Mouse (Mus musculus) 3T3-L1 (cell line): ENCODE results near the gene Otud3.
A peak's percentile ranks its signal among the peaks of the same experiment; 100 is the strongest.
"Not testable (repeated sequence)": the region's sequence is repeated elsewhere in the genome, so short reads cannot be mapped to it uniquely, and the experiment has no call there.

ENCODE experiments used
- DNase-seq: peaks from one replicate; pipeline ENCODE4 v3.0.0-alpha.2; 2015; ENCODE audit warnings: low read depth, low spot score

Gene Otud3

DNA sequence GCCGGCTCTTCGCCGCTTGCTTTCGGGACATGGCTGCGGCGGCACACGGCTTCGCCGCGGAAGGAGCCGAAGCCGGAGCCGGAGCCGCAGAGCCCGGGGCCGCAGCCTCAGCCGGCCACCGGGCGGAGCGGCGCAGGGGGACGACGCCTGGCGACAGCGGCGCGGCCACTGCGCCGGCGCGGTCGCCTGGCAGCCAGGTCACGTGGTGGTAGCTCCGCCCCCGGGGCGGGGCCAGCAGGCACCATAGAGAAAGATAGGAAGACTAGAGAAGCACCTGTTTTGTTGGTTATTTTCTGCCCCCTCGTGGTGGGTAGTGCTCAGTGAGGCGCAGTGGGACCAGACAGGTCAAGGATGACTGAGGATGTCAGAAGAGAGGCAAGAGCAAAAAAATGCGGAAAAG, at the start of gene Otud3:
TSS of gene Otud3 (minus strand) at position 149 of the 400 bp plus-strand sequence.
- peak; percentile 96 for DNase-seq

DNA sequence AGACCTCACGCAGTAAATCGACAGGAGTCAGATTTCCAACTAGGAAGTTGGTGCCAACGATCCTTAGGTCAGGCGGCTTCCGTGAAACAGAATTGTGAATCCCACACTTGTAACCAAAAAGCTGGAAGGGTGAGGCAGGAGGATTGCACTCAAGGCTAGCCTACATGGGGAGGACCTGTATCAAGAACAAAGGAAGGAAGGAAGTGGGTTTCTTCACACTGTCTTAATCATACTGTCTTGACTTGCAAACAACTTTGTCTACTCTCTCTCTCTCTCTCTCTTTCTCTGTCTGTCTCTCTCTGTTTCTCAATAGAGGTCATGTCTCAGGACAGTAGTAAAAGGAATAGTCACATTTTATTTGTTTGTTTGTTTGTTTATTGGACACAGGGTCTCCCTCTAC, 49.0 kb upstream of the Otud3 start:
- no peak for DNase-seq

DNA sequence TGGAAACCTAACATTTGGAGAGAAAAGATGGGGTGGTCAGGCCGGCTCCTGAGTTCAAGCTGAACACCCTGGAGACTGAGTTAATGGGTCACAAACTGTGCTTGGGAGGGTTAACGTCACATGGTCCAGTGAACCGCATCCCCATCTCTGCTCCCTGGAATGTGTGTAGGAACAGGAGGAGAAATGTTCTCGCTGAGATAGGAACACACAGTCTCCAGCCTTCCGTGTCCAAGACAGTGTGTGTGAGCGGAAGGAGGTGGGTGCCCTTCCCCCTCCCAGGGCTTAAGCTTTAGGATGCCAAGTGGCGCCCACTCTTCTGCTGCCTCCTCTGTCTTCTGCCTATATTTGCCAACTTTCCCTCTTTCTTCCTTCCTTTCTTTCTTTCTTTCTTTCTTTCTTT, 46.2 kb upstream of the Otud3 start:
- DNase-seq, result no peak

DNA sequence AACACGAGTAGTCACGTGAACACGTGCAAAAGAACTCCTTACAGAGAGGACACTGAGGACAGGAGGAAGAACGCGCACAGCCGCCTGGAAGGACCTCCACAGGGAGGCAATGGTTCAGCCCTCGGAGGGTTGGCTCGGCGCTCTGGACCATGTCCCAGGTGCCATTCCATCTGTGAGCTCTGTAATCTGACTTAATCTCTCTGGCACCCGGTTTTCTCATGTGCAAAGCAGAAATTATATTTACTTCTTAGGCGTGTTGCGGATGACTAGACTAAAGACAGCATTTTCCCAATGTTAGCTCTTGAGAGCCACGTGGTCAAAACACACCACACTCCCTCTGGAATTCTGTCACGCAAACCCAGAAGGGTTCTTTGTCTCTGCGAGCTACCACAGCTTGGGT, 45.4 kb upstream of the Otud3 start:
- no peak for DNase-seq

DNA sequence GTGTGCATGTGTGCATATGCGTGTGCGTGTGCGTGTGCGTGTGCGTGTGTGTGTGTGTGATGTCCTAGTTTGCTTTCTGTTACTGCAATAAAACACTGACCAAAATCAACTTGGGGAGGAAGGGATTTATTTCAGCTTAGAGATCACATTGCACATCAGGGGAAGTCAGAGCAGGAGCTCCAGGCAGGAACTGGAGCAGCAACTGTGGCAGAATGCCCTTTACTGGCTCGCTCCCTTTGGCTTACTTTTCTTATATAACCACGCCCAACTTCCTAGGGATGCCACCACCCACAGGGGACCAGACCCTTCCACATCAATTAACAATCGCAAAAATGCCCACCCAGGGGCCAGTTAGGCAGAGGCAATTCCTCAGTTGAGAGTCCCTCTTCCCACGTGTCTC, 44.9 kb upstream of the Otud3 start:
- DNase-seq, result no peak

DNA sequence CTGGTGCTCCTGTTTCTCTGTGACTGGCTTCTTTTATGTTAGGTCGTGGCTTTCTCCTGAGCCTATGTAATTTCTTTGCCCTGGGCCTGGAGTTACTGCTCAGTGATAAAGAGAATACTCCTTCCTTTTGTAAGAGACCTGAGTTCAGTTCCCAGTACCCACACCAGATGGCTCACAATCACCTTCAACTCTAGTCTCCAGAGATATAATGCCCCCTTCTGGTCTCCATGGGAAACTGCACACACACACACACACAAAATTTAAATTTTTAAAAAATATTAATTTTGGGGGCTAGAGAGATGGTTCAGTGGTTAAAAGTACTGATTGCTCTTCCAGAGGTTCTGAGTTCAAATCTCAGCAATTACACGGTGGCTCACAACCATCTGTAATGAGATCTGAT, 34.5 kb upstream of the Otud3 start:
- no peak for DNase-seq

DNA sequence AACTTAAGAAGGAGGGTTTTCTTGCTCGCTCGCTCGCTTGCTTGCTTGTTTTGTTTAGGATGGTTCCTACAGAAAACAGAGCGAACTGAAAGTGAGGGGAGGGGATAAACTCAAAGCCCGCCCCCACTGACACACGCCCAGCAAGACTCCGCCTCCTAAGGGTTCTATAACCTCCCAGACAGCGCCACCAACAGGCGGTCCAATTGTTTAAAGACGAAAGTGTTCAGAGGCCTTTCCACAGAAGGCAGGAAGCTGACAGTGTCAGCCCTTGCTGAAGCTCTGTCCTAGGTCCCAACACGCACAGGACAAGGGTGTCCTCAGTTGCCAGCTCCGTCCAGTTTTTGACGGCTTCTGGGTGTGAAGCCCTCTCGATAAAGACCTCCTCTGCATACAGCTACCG, 30.0 kb upstream of the Otud3 start:
- peak; percentile 53 for DNase-seq

DNA sequence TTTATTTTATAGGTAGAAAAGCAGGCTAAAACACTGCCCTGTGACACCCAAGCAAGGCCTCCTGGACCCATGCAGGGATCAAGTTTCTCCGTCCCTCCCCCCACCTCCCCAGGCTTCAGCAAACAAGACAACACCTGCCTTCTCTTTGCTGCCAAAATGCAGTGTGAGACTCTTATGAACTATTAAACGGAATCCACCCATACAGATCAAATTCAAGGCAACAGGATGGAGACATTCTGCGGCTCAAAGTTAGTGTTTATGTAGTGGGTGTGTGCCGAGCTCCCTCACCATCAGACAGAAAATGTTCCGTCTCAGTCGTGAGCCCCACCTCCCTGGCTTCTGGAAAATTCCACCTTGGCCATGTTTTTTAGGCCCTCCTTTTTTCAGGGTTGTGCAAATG, 28.2 kb upstream of the Otud3 start:
- DNase-seq, result peak; percentile 13

DNA sequence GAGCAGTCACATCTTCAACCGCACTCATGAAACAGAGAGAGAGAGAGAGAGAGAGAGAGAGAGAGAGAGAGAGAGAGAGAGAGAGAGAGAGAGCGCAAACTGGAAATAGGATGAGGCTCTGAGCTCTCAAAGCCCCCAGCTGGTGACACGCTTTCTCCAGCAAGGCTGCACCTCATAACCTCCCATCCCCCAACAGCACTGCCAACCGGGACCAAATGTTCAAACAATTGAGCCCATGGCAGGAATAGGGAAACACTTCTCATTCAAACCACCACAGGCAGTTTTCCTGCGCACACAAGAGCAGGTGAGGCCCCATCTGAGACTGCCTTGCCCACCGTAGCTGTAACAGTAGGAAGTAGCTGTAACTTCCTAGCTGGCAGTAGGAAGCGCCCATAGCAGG, 27.7 kb upstream of the Otud3 start:
- no peak for DNase-seq

DNA sequence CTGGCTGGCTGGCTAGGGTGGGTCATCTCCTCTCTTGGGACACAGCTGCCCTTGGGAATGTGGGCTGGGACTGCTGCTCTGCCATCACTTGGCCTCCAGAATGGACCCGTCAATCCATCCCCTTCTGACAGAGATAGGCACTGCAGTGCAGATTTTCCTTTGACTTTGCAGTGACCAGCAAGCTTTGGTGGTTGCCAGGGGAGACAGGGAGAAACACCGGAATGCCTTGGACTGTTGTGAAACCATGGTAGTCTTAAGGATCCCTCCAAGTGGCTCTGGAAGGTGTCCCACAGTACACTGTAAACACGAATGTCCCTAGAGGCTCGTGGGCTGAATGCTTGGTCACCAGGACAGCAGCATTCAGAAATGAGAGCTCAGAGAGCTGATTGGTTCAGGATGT, 25.7 kb upstream of the Otud3 start:
- DNase-seq, result peak; percentile 20

DNA sequence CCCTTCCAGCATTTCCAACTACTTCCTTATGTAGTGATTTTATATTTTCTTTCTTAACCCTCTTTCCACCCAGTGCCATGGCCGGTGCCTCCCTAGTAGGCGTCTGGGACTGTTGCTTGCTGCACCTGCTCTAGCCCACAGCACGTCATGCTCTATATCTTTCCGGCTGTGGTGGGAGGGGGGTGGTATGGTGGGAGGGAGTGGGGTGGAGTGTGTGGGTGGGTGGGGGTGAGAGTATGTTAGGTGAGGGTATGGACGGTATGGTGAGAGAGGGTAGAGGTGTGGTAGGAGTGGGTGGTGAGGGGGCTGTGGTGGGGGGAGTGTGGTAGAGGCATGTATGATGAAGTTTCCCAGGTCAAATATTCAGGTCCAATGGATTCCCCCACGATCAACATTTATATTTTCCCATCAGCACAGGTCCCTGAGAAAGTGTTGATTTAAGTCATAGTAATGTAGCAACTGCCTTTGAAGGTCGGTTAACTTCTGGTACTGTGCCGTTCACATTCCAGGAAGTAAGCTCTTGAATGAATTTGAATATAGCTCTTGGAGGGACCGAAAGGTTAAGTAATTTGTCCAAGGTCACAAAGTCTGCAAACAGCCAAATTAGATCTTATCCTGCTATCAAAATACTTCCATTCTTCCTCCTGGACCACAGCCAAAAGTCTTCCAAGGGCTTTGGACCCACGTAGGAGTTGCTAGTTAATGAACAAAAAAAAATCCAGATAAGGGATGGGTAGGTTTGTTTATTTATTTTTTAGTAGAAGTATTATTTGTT, 24.9 kb upstream of the Otud3 start:
- no peak for DNase-seq

DNA sequence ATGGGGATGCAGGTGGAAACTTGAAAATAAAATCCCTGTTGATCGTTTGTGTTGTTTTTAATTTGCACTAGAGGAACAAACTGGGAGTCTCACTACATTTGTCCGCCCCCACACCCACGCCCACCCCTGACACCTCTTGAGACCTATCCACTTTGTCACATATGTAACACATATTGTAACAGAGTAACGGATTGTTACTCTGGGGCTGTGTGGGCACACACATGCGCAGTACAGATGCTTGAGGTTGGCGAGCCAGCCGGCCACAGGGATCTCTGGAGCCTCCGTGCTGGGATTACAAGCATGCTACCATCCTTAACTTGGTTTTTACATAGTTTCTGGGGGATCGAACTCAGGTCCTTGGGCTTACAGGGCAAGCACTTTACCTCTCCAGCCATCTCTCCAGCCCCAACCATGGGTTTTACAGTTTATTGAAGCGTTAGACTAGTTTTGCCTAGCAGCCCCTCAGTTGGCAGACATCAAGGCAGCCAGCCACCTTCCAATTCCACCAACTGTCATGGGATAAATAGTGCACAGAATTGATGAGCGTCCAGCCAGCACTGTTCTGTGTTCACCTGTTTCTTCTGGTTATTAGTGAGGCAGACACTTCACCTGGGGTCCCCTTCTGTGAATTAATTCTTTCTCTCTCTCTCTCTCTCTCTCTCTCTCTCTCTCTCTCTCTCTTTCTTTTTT, 20.9 kb upstream of the Otud3 start:
- no peak for DNase-seq

DNA sequence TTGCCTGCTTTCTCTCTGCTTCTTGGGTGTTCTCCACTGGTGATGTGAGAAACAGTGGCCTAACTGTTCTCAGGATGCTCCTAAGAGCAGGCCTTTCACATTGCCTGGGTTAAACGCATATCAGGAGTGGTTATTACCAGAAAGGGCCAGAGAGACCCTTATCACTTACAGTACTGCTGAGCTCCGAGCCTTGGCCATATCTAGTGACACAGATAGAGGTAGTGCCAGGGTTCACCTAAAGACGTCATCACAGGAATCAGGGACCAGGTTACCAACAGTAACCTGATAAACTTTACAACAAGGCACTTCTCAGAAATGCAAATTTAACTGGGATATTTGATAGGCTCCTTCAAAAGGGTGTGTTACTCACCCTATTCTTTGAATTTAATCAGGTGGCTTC, 20.1 kb upstream of the Otud3 start:
- DNase-seq, result no peak

DNA sequence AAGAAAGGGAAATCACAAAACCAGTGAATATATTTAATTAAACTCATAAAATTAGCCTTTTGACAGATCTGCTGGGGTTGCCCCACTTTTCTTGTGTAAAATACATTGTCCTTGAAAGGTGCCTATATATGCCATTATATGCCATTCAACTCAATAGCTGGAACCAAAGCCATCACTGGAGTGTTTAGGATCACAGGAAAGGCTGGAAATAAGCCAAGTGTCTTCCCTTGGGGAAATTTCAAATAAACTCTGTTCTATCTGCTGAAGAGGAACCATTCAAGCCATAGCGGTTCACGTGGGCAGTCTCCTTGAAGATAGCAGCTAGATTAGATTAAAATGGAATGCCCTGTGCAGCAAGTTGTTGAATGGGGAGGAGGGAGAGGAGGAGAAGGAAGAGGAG, 11.8 kb upstream of the Otud3 start:
- no peak for DNase-seq

DNA sequence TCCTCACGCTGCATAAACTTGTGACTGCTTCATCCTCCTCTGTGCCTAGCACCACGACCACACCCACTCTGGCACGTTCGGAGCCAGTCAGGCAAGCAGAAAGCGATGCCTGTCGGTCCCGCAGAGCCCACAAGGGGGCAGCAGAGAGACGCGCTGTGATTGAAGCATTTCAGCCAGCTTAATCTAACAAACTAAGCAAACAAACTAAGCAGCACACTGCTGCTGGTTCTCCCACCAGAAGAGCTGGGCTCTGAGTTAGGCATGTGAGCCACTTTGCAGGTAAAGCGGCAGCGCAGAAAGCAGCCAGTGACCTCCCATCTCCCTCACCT, 8.3 kb upstream of the Otud3 start:
- peak; percentile 96 for DNase-seq

DNA sequence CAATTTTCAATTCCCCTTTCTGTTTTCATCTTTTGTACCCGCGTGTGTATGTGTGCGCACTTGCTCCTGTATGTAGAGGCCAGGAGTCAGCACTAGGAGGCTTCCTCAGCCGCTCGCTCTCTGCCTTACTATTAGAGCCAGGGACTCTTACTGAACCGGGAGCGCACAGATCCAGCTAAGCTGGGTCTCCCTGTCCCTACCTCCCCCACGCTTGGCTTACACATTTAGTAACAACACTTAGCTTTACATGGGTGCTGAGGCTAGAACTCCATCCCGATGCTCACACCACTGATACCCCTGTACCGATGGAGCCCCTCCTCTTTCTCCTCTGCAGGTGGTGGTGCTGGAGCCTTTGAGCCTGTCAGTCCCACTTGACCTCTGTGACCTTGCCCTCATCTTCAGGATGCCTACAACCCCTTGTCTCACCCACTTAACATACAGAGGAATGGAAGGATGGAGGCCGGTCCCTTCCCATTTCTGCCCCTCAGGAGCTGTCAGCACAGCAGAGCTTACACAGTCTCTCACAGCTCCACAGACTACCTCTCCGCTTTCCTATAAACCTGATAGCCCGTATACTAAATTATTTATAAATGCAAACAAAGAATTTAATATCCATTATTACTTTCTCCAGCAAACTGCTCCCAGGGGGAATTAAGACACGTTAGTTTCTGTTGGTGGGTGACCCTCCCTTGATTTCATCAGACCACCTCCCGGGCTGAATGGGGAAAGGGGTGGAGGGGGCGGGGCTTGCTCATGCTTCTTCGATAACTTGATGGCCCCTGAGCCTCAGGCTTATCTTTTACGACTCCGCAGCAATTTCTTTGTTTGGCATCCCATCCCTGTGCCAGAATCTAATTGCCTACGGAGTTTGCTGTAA, 7.7 kb upstream of the Otud3 start:
- no peak for DNase-seq

DNA sequence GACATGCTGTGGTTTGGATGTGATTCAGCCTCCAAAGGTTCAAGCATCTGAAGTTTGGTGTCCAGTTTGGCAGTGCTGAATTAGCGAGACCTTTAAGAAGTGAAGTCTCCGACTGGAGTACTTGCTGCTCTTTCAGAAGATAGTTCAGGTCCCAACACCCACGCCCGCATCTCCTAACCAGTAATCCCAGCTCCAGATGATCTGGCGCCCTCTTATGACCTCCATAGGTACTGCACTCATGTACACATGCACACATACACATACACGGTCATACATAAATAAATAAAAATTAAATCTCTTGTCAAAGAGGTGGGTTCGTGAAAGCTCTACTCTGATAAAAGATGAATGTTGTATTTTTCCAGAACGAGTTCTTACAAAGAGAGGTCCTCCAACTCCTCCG, 3.5 kb upstream of the Otud3 start:
- no peak for DNase-seq

DNA sequence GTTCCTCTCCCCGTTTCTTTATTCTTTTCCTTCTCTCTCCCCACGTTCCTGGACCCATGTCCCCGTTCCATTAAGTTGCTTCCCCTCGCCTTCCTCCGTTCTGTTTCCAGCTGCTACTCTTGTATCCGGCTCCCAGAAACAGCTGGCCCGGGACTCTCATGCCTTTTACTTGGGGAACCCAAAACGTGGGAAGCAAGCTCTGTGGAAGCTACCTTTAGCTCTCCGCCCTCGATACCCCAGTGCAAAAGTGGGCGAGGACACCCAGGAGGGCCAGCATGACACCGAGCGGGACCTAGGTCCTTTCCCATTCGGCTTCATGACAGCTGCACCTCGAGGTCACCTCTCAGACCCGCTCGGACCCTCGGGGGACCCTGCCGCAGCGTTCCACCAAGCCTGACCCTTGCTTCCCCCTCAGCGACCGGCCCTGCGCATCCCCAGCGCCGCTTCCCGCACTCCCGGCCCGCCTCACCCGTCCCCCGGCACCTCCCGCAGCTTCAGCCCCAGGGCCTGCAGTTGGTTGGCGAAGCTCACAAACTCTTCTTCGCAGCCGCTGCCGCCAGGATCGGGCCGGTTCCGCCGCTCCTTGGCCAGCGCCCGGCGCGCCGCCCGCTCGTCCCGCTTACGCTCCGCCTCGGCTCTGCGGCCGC, 481 bp downstream of the Otud3 start:
- DNase-seq, result peak; percentile 12

DNA sequence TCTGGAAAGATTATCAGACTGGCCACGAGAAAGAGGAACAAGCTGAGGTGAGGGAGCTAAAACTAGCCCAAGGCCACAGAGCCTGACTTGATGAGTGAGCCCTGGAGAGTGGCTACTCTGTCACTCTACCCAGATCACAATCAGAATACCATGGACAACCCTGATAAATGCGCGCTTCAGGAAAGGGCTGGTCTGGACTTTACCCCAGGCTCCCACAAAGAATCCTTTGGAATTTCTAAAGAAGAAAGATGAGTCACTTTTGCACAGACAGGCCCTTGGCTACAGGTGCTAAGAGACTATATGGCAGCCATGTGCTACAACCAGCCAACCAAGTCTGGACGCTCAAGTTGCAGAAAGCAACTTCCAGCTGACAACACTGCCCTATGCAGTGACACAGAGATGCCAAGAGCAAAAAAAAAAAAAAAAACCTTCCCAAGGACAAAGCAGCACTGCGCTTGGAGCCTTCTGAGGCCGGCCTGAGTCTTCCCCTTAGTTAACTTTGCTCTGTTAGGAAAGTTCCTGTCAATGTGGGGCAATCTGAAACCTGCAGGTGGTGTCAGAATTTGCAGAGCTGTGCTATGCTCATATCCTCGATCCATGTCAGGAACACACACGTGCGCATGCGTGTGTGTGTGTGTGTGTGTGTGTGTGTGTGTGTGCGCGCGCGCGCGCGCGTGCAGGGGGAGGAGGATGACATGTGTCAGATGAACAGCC, 8.0 kb downstream of the Otud3 start:
- no peak for DNase-seq

DNA sequence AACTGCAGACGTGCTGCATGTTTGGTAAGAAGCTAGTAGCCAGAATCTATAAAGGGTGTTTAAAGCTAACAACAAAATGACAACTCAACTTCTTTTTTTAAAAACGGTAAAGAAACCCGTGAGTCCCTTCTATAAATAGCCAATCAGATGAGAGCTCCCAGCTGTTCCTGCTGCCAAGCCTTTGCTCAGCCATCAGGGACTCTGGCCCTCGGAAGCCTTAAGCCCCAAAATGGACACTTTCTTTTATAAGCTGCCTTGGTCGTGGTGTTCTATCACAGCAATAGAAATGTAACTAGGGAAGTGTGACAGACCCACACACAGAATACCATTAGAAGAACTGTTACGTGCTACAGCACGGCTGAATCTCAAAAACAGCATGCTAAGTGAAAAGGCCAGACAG, 14.4 kb downstream of the Otud3 start:
- DNase-seq, result no peak

DNA sequence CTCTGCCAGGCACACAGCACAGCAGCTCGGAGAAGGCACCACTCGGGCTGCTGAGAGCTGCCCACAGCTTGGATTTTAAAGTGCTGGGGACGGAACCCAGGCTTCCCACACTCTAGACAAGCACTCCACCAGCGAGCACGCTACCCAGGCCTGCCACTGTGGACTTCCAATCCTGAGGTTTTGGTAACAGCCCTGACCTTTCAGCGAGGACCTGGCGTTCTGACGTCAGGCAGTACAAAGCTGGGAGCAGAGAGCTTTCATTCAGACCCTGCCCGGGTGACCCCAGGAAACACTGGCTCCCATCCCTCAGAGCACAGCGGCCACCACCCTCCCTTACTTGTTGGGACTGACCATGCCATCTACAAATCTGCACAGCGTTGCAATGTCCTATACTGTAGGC, 20.0 kb downstream of the Otud3 start:
- DNase-seq, result not testable (repeated sequence)
